Mouse (Mus musculus): ENCODE data around the gene Prdx5. TPM values are rescaled to one million over a fixed set of nuclear protein-coding genes. Genes with fewer than 3 reads are reported as not detected.
A peak's percentile ranks its signal among the peaks of the same experiment; 100 is the strongest.

The Prdx5 gene
- total and polyA plus RNA-seq, 3 experiments: 74.8 to 137 (median 83.5) TPM

DNA sequence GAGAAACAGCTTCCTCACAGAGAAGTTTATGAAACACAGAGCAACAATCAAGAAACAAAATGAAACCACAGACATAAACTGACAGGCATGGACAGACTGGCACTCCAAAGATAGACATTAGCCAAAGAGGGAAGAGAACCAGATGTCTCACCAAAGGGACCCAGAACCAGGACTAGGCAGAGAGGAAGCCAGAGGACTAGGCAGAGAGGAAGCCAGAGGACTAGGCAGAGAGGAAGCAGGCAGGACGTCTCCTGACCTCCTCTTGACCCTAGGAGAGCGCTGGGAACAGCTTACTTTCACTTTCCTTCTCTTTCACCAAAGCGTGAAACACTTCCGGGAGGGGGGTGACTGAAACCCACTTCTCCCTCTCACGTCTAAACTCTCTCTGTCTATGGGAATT lies 40.6 kb downstream of the Prdx5 start (continued):
- TF ChIP-seq MYC (IDR thresholded peaks at IDR 0.05; ENCODE audit: low read depth, low read length): 0 out of 2 replicates have a peak, but pooled peaks have one; percentile 28
- no peak for TF ChIP-seq UBTF (IDR thresholded peaks at IDR 0.05; ENCODE audit: low read depth, low read length)
- TF ChIP-seq NELFE (IDR thresholded peaks at IDR 0.05; ENCODE audit: low read depth, low read length): no peak
- no peak for TF ChIP-seq USF1 (IDR thresholded peaks at IDR 0.05; ENCODE audit: low read depth, low read length)
- TF ChIP-seq EP300 (IDR thresholded peaks at IDR 0.05; ENCODE audit: low read length): peak; percentile 75
- TF ChIP-seq JUN (IDR thresholded peaks at IDR 0.05; ENCODE audit: insufficient read depth, low read depth, low read length): no peak
- TF ChIP-seq CTCF (conservative IDR thresholded peaks at IDR 0.05 in 1 of 2, IDR thresholded peaks at IDR 0.05 in 1 of 2; ENCODE audit: low read depth in 2 of 2, low read length in 2 of 2): no peak
- TF ChIP-seq RAD21 (IDR thresholded peaks at IDR 0.05; ENCODE audit: low read depth, low read length): no peak
- TF ChIP-seq PAX5 (IDR thresholded peaks at IDR 0.05; ENCODE audit: low read length): no peak
- TF ChIP-seq ZKSCAN1 (IDR thresholded peaks at IDR 0.05; ENCODE audit: borderline replicate concordance, low read depth, low read length): no peak
- peak; percentile 78 for TF ChIP-seq BHLHE40 (IDR thresholded peaks at IDR 0.05; ENCODE audit: low read depth, low read length)
- peak; percentile 50; the same call in 1 of the 2 replicates for TF ChIP-seq POLR2AphosphoS2 (IDR thresholded peaks at IDR 0.05; ENCODE audit: low read depth, low read length)
- TF ChIP-seq GABPA (IDR thresholded peaks at IDR 0.05; ENCODE audit: insufficient replicate concordance, low read depth, low read length): no peak
- TF ChIP-seq ZC3H11A (IDR thresholded peaks at IDR 0.05; ENCODE audit: low read depth, low read length): no peak
- TF ChIP-seq RCOR1 (conservative IDR thresholded peaks at IDR 0.05; ENCODE audit: low read depth, low read length): no peak
- 0 out of 2 replicates have a peak, but pooled peaks have one; percentile 25 for TF ChIP-seq MAX (IDR thresholded peaks at IDR 0.05; ENCODE audit: low read length)
- no peak for TF ChIP-seq USF2 (conservative IDR thresholded peaks at IDR 0.05; ENCODE audit: low read depth, low read length)
- peak; percentile 85 for TF ChIP-seq ETS1 (conservative IDR thresholded peaks at IDR 0.05; ENCODE audit: low read depth, low read length)
- no peak for TF ChIP-seq MAZ (IDR thresholded peaks at IDR 0.05; ENCODE audit: low read depth, low read length)
- no peak for TF ChIP-seq MAFK (IDR thresholded peaks at IDR 0.05; ENCODE audit: insufficient replicate concordance, low read length)
- no peak for TF ChIP-seq SMC3 (IDR thresholded peaks at IDR 0.05; ENCODE audit: low read depth, low read length)
- TF ChIP-seq TCF12 (IDR thresholded peaks at IDR 0.05; ENCODE audit: low read depth, low read length): no peak

DNA sequence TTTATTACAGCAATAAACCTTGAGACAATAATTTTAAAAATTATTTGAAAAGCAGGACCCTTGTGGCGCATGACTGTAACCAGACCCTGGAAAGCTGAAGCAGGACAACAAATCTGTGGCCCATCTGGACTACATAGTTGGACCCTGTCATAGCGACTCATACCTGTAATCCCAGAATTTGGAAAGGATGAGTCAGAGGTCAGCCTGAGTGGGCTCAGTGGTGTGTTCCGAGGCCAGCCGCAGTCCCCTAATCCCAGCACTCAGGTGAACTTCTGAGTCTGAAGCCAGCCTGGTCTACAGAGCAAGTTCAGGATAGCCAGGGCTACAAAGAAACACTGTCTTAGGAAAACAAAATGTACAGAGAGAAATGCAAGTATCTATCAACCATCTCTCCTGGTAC lies 48.5 kb downstream of the Prdx5 start:
- Histone ChIP-seq H3K4me3 (replicated peaks in 1 of 3; ENCODE audit: low read depth in 2 of 3, low read length in 2 of 3, poor library complexity in 1 of 3) (no peak overlapping the region), H3K9me3 (replicated peaks; ENCODE audit: low read length) (peaks cover 5% of the 10 kb centered on the region), H3K79me2 (replicated peaks; ENCODE audit: control insufficient read depth, extremely low read depth, insufficient read depth, poor library complexity, severe bottlenecking) (peaks cover 13% of the 10 kb centered on the region), H3K27me3 (replicated peaks) (no peaks in the 10 kb centered on the region), H3K27ac (ENCODE audit: insufficient read depth, low read depth) (no peak overlapping the region), H3K9ac (ENCODE audit: insufficient read depth, low read depth) (no peak overlapping the region), H3K4me1 (ENCODE audit: control insufficient read depth in 1 of 2, insufficient read depth in 2 of 2) (peaks cover 9 to 23% of the 10 kb centered on the region in 2 experiments; a peak in 3 of 4 replicates), H3K36me3 (replicated peaks in 1 of 2; ENCODE audit: control insufficient read depth in 1 of 2, insufficient read depth in 1 of 2, low read length in 1 of 2) (peaks cover 4 to 36% of the 10 kb centered on the region in 2 experiments), H3K4me2 (ENCODE audit: insufficient read depth, low read depth, poor library complexity, severe bottlenecking) (no peak overlapping the region)
- no peak for TF ChIP-seq PAX5 (IDR thresholded peaks at IDR 0.05; ENCODE audit: low read length)
- no peak for TF ChIP-seq SIN3A (IDR thresholded peaks at IDR 0.05; ENCODE audit: low read length)
- no peak for TF ChIP-seq EP300 (IDR thresholded peaks at IDR 0.05; ENCODE audit: low read length)
- no peak for TF ChIP-seq KAT2A (IDR thresholded peaks at IDR 0.05; ENCODE audit: insufficient replicate concordance, low read length)
- TF ChIP-seq MAX (IDR thresholded peaks at IDR 0.05; ENCODE audit: low read length): no peak
- TF ChIP-seq USF1 (IDR thresholded peaks at IDR 0.05; ENCODE audit: low read depth, low read length): no peak
- no peak for TF ChIP-seq POLR2A (IDR thresholded peaks at IDR 0.05; ENCODE audit: low read depth, low read length)
- no peak for TF ChIP-seq MAFK (IDR thresholded peaks at IDR 0.05; ENCODE audit: insufficient replicate concordance, low read length)
- TF ChIP-seq IRF4 (IDR thresholded peaks at IDR 0.05; ENCODE audit: low read depth, low read length): no peak
- TF ChIP-seq CHD2 (IDR thresholded peaks at IDR 0.05; ENCODE audit: low read length): no peak
- no peak for TF ChIP-seq ZC3H11A (IDR thresholded peaks at IDR 0.05; ENCODE audit: low read depth, low read length)
- dilution Hi-C loops (cut with MboI; ENCODE audit: extremely low pct_ligation_motif_present, extremely low pct_unique_long_range_greater_than_20kb, low sequenced_read_pairs) (no loop called here), in situ Hi-C loops (cut with MboI; ENCODE audit: low pct_ligation_motif_present, low pct_unique_long_range_greater_than_20kb, low sequenced_read_pairs) (no loop called here)
- no peak for DNase-seq (ENCODE audit: extremely low read depth)
